ENCODE assay signal across 8 mouse cellular contexts in the genomic region with DNA sequence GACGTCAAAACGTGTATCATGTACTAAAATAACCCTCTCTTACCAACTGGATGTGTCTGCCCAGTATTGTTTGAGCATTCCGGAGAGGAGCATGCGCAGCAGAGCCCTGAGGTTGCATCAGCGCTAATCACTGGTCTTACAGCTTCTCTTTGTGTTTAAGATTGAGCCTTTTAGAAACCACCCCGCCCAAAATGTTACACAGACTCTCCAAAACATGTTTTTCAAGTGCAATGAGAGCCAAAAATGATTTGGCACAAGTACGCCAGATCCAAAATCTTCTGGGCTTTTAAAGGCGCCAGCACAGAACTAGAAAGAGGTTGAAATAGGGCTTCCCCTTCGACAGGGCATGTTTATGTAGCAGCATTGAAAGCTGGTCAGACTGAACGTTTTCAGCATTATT.
DNase-seq lines count a peak whose midpoint lies in the region; ATAC-seq lines count a peak whose summit lies in the region.

No protein-coding gene starts in this region.

- 66% methylated on average over 10 of the region's 10 CpGs for WGBS in stomach, embryonic 16.5 days
- WGBS in midbrain, embryonic 13.5 days: 92% methylated on average over 10 of the region's 10 CpGs
- 87% methylated on average over 10 of the region's 10 CpGs for WGBS in hindbrain, embryonic 13.5 days

- DNase-seq in adrenal gland, postnatal 14 days: peak; percentile 19
- no peak for DNase-seq in adrenal gland, postnatal 4 days (ENCODE audit: low spot score in 2 of 2)
- DNase-seq in right cerebral cortex, adult 18-20 months: peak; percentile 24
- no peak for DNase-seq in right cerebral cortex, postnatal 36 days (ENCODE audit: low spot score in 2 of 2)
- DNase-seq in layer of hippocampus, postnatal 36 days: peak; percentile 20 to 21

- no peaks in the 10 kb centered on the region for H3K36me3 ChIP-seq in stomach, embryonic 16.5 days (ENCODE audit: control insufficient read depth, insufficient read depth, low read length)
- no peaks in the 10 kb centered on the region for H3K36me3 ChIP-seq in midbrain, embryonic 13.5 days
- no peaks in the 10 kb centered on the region for H3K36me3 ChIP-seq in hindbrain, embryonic 13.5 days

- no peak overlapping the region for H3K4me2 ChIP-seq in stomach, embryonic 16.5 days (ENCODE audit: low read depth, low read length)
- H3K4me2 ChIP-seq in midbrain, embryonic 13.5 days (replicated peaks): no peak overlapping the region
- no peak overlapping the region for H3K4me2 ChIP-seq in hindbrain, embryonic 13.5 days

- ATAC-seq in stomach, embryonic 16.5 days (ENCODE audit: insufficient read depth, low FRiP score): no peak
- ATAC-seq in midbrain, embryonic 13.5 days: no peak
- no peak for ATAC-seq in hindbrain, embryonic 13.5 days (ENCODE audit: low FRiP score)

- no peaks in the 10 kb centered on the region for H3K27me3 ChIP-seq in stomach, embryonic 16.5 days (ENCODE audit: control insufficient read depth, insufficient read depth, low read length)
- no peaks in the 10 kb centered on the region for H3K27me3 ChIP-seq in midbrain, embryonic 13.5 days
- H3K27me3 ChIP-seq in hindbrain, embryonic 13.5 days: no peaks in the 10 kb centered on the region

- H3K27ac ChIP-seq in stomach, embryonic 16.5 days (ENCODE audit: low read length): peak overlapping the region; percentile 10; the same call in 1 of the 2 replicates
- no peak overlapping the region for H3K27ac ChIP-seq in midbrain, embryonic 13.5 days
- H3K27ac ChIP-seq in hindbrain, embryonic 13.5 days: no peak overlapping the region

- H3K4me1 ChIP-seq in stomach, embryonic 16.5 days (ENCODE audit: control insufficient read depth, insufficient read depth, low read length): no peaks in the 10 kb centered on the region; the same call in 1 of the 2 replicates
- H3K4me1 ChIP-seq in midbrain, embryonic 13.5 days (replicated peaks): peaks cover 9% of the 10 kb centered on the region; the same call in 1 of the 2 replicates
- no peaks in the 10 kb centered on the region; the same call in 1 of the 2 replicates for H3K4me1 ChIP-seq in hindbrain, embryonic 13.5 days (replicated peaks)

- H3K9me3 ChIP-seq in stomach, embryonic 16.5 days (replicated peaks; ENCODE audit: control insufficient read depth, low read length): no peaks in the 10 kb centered on the region
- H3K9me3 ChIP-seq in midbrain, embryonic 13.5 days: no peaks in the 10 kb centered on the region
- H3K9me3 ChIP-seq in hindbrain, embryonic 13.5 days: no peaks in the 10 kb centered on the region

- no peak overlapping the region for H3K4me3 ChIP-seq in stomach, embryonic 16.5 days (replicated peaks; ENCODE audit: low read length)
- H3K4me3 ChIP-seq in midbrain, embryonic 13.5 days (replicated peaks): no peak overlapping the region
- no peak overlapping the region for H3K4me3 ChIP-seq in hindbrain, embryonic 13.5 days

- H3K9ac ChIP-seq in stomach, embryonic 16.5 days (ENCODE audit: low read length): no peak overlapping the region
- no peak overlapping the region for H3K9ac ChIP-seq in midbrain, embryonic 13.5 days (replicated peaks)
- no peak overlapping the region for H3K9ac ChIP-seq in hindbrain, embryonic 13.5 days

Comparison
In these comparisons a context has a peak if more than half of its experiments do, and no peak if none do; other contexts are left out.
1. DNase-seq: peak in adrenal gland, postnatal 14 days (single experiment), right cerebral cortex, adult 18-20 months (single experiment) and layer of hippocampus, postnatal 36 days (2 of 2); none in adrenal gland, postnatal 4 days (0 of 2) and right cerebral cortex, postnatal 36 days (0 of 2).